Mouse (Mus musculus): ENCODE measurements around the gene Msmo1. TPM values are rescaled to one million over a fixed set of nuclear protein-coding genes. Genes with fewer than 3 reads are reported as not detected.

Msmo1 gene
- polyA plus RNA-seq, 1 experiment from 2014 or later = 246 TPM

- Histone ChIP-seq H3K27ac (ENCODE audit: low read depth, low read length) (peak overlapping the region; percentile 97), H3K4me1 (ENCODE audit: control insufficient read depth, insufficient read depth, low read length) (peaks cover 6% of the 10 kb centered on the region), H3K4me2 (peak overlapping the region; percentile 64), H3K27me3 (ENCODE audit: control insufficient read depth, insufficient read depth, low read length) (no peaks in the 10 kb centered on the region), H3K4me3 (ENCODE audit: low read depth, low read length) (peak overlapping the region; percentile 75), H3K36me3 (ENCODE audit: control insufficient read depth, insufficient read depth, low read length) (no peaks in the 10 kb centered on the region), H3K9ac (ENCODE audit: low read length) (peak overlapping the region; percentile 96), H3K9me3 (ENCODE audit: control insufficient read depth, low read length) (no peaks in the 10 kb centered on the region)
- WGBS = 7% methylated on average over 16 of the region's 16 CpGs
- DNase-seq (ENCODE audit: low spot score, missing footprints) (peak; percentile 94), ATAC-seq (ENCODE audit: low FRiP score) (no peak)
Measured at GRCm38 (mm10) chr8:64691591-64692401, 41.8 kb downstream of the Msmo1 start.

DNA sequence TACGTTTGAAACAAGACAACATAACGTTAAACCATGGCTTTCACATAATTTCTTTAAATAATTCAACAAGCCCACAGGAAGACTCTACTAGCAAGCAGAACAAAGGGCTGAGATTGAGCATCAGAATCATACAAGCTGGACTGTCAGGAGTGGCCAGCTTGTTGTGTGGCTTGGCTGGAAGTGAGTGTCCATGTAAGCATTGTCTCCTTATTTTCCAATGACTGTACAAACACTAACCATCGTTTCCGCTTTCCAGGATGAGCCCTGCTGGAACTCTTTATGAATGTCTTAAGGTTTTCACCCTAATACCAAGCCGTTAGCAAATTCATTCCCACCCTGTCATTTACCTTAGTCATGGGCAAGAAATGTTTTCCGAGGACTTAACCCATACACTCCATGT lies 42.7 kb downstream of the Msmo1 start:
- H3K4me3 ChIP-seq (ENCODE audit: low read depth, low read length) = peak overlapping the region; percentile 75; the same call in 1 of the 2 replicates
- no peaks in the 10 kb centered on the region for H3K9me3 ChIP-seq (ENCODE audit: control insufficient read depth, low read length)
- H3K27ac ChIP-seq (ENCODE audit: low read depth, low read length) = no peak overlapping the region
- ATAC-seq (ENCODE audit: low FRiP score) = no peak
- peaks cover 6% of the 10 kb centered on the region for H3K4me1 ChIP-seq (ENCODE audit: control insufficient read depth, insufficient read depth, low read length)
- 80% methylated on average over 6 of the region's 6 CpGs for WGBS
- H3K9ac ChIP-seq (ENCODE audit: low read length) = no peak overlapping the region
- no peak for DNase-seq (ENCODE audit: low spot score, missing footprints)
- H3K36me3 ChIP-seq (ENCODE audit: control insufficient read depth, insufficient read depth, low read length) = no peaks in the 10 kb centered on the region
- peak overlapping the region; percentile 64 for H3K4me2 ChIP-seq
- H3K27me3 ChIP-seq (ENCODE audit: control insufficient read depth, insufficient read depth, low read length) = no peaks in the 10 kb centered on the region

DNA sequence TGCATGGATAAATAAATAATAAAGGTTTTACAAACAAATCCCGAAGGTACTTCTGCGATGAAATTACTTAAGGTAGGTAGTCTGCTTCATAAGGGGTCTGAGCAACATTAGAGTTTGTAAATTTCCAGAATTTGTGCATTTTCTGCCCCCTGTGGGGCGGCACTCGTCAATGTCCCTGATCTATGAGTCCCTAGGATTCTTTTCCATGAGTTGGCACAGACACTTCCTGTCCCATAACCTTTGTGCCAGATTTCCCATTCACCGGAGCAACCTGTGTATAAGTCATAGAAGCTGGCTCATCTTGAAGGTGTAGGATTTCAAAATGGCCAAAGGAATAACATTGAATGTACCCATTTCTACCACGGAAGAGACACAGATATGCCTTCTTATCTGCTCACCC lies 43.3 kb downstream of the Msmo1 start:
- Histone ChIP-seq H3K9me3 (ENCODE audit: control insufficient read depth, low read length) (no peaks in the 10 kb centered on the region), H3K4me3 (ENCODE audit: low read depth, low read length) (no peak overlapping the region), H3K4me2 (peak overlapping the region; percentile 64; the same call in 1 of the 2 replicates), H3K4me1 (ENCODE audit: control insufficient read depth, insufficient read depth, low read length) (peaks cover 6% of the 10 kb centered on the region), H3K27ac (ENCODE audit: low read depth, low read length) (no peak overlapping the region), H3K27me3 (ENCODE audit: control insufficient read depth, insufficient read depth, low read length) (no peaks in the 10 kb centered on the region), H3K36me3 (ENCODE audit: control insufficient read depth, insufficient read depth, low read length) (no peaks in the 10 kb centered on the region), H3K9ac (ENCODE audit: low read length) (no peak overlapping the region)
- ATAC-seq (ENCODE audit: low FRiP score) = no peak
- WGBS = 76% methylated on average over 6 of the region's 6 CpGs
- DNase-seq (ENCODE audit: low spot score, missing footprints) = no peak

- 85% methylated on average over 4 of the region's 4 CpGs for WGBS
- no peak for DNase-seq (ENCODE audit: low spot score, missing footprints)
- no peak overlapping the region for H3K9ac ChIP-seq (ENCODE audit: low read length)
Measured at GRCm38 (mm10) chr8:64688741-64689140, 44.9 kb downstream of the Msmo1 start.

GRCm38 (mm10) chr8:64688161-64688560 lies 45.4 kb downstream of the Msmo1 start:
- H3K27ac ChIP-seq (ENCODE audit: low read depth, low read length) = no peak overlapping the region
- H3K27me3 ChIP-seq (ENCODE audit: control insufficient read depth, insufficient read depth, low read length) = no peaks in the 10 kb centered on the region
- peaks cover 4% of the 10 kb centered on the region for H3K4me1 ChIP-seq (ENCODE audit: control insufficient read depth, insufficient read depth, low read length)
- H3K4me3 ChIP-seq (ENCODE audit: low read depth, low read length) = no peak overlapping the region
- H3K36me3 ChIP-seq (ENCODE audit: control insufficient read depth, insufficient read depth, low read length) = no peaks in the 10 kb centered on the region
- H3K9ac ChIP-seq (ENCODE audit: low read length) = no peak overlapping the region
- H3K9me3 ChIP-seq (ENCODE audit: control insufficient read depth, low read length) = no peaks in the 10 kb centered on the region
- no peak for DNase-seq (ENCODE audit: low spot score, missing footprints)
- ATAC-seq (ENCODE audit: low FRiP score) = no peak
- H3K4me2 ChIP-seq = no peak overlapping the region
- WGBS = 92% methylated on average over 3 of the region's 3 CpGs

More at GRCm38 (mm10) chr8:64688741-64689140, 44.9 kb downstream of the Msmo1 start:
- Histone ChIP-seq H3K27ac (ENCODE audit: low read depth, low read length) (no peak overlapping the region), H3K4me2 (no peak overlapping the region), H3K27me3 (ENCODE audit: control insufficient read depth, insufficient read depth, low read length) (no peaks in the 10 kb centered on the region), H3K9me3 (ENCODE audit: control insufficient read depth, low read length) (no peaks in the 10 kb centered on the region), H3K4me1 (ENCODE audit: control insufficient read depth, insufficient read depth, low read length) (peaks cover 6% of the 10 kb centered on the region), H3K4me3 (ENCODE audit: low read depth, low read length) (no peak overlapping the region), H3K36me3 (ENCODE audit: control insufficient read depth, insufficient read depth, low read length) (no peaks in the 10 kb centered on the region)
- no peak for ATAC-seq (ENCODE audit: low FRiP score)

DNA sequence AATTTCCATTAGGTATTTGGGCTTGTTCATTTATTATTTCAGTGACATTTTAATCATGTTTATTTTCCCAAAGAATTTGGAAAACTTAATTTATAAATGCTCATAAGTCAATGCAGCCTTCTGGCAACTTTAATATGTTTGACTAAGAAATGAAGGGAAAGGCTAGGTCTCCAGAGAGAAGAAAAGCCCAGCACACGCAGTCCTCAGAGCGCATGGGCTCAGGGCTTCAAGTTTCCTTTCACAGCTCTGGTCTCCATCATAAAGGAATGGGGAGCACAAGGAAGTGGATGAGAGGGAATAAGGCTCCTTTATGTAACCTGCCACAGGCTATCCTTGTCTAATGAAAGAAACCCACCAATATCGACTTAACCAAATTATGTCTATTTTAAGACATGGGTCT lies 51.1 kb downstream of the Msmo1 start:
- DNase-seq (ENCODE audit: low spot score, missing footprints) (no peak), ATAC-seq (ENCODE audit: low FRiP score) (no peak)
- H3K4me3 ChIP-seq (ENCODE audit: low read depth, low read length) = no peak overlapping the region
- H3K4me1 ChIP-seq (ENCODE audit: control insufficient read depth, insufficient read depth, low read length) = no peaks in the 10 kb centered on the region
- no peaks in the 10 kb centered on the region for H3K27me3 ChIP-seq (ENCODE audit: control insufficient read depth, insufficient read depth, low read length)
- no peak overlapping the region for H3K9ac ChIP-seq (ENCODE audit: low read length)
- H3K9me3 ChIP-seq (ENCODE audit: control insufficient read depth, low read length) = no peaks in the 10 kb centered on the region
- H3K36me3 ChIP-seq (ENCODE audit: control insufficient read depth, insufficient read depth, low read length) = no peaks in the 10 kb centered on the region
- 87% methylated on average over 3 of the region's 3 CpGs for WGBS
- no peak overlapping the region for H3K4me2 ChIP-seq
- H3K27ac ChIP-seq (ENCODE audit: low read depth, low read length) = no peak overlapping the region

GRCm38 (mm10) chr8:64676381-64676780 lies 57.2 kb downstream of the Msmo1 start:
- H3K4me2 ChIP-seq = no peak overlapping the region
- ATAC-seq (ENCODE audit: low FRiP score) (no peak), DNase-seq (ENCODE audit: low spot score, missing footprints) (no peak)
- 0 out of 2 replicates have a peak, but pooled peaks cover 2% of the 10 kb centered on the region for H3K4me1 ChIP-seq (ENCODE audit: control insufficient read depth, insufficient read depth, low read length)
- 83% methylated on average over 2 of the region's 2 CpGs for WGBS
- no peaks in the 10 kb centered on the region for H3K9me3 ChIP-seq (ENCODE audit: control insufficient read depth, low read length)
- no peak overlapping the region for H3K4me3 ChIP-seq (ENCODE audit: low read depth, low read length)
- no peaks in the 10 kb centered on the region for H3K36me3 ChIP-seq (ENCODE audit: control insufficient read depth, insufficient read depth, low read length)
- no peak overlapping the region for H3K9ac ChIP-seq (ENCODE audit: low read length)
- no peaks in the 10 kb centered on the region for H3K27me3 ChIP-seq (ENCODE audit: control insufficient read depth, insufficient read depth, low read length)
- H3K27ac ChIP-seq (ENCODE audit: low read depth, low read length) = no peak overlapping the region

DNA sequence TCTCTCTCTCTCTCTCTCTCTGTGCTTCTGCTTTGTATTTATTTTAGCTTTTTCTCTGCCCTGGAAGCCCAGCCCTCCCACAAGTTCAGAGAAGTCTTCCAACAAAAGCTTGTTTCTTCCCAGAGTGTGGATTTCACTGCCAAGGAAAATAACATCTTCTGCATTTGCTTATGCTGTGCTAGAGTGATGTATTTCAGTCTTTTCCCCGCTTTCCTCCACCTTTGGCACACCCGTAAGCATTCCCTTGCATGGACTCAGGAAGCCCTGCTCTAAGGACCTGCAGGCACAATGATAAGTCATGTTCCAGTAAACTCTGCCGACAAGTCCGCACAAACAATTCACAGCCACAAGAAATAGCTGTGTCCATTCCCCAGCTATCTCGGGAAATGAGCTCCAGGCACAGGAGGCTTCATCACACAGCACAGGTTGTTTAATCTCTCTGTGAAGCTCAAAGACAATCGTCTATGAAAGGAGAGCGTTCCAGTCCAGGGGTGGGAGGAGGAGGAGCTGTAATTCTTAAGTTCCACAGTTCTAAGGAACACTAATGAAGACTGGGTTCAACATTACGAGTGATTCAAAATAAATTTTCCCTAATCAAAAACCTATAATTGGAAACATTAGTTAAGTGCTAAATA lies 58.5 kb downstream of the Msmo1 start:
- Histone ChIP-seq H3K27me3 (ENCODE audit: control insufficient read depth, insufficient read depth, low read length) (no peaks in the 10 kb centered on the region), H3K9ac (ENCODE audit: low read length) (no peak overlapping the region), H3K27ac (ENCODE audit: low read depth, low read length) (no peak overlapping the region), H3K4me1 (ENCODE audit: control insufficient read depth, insufficient read depth, low read length) (0 out of 2 replicates have a peak, but pooled peaks cover 2% of the 10 kb centered on the region), H3K9me3 (ENCODE audit: control insufficient read depth, low read length) (no peaks in the 10 kb centered on the region), H3K4me3 (ENCODE audit: low read depth, low read length) (no peak overlapping the region), H3K36me3 (ENCODE audit: control insufficient read depth, insufficient read depth, low read length) (no peaks in the 10 kb centered on the region), H3K4me2 (no peak overlapping the region)
- DNase-seq (ENCODE audit: low spot score, missing footprints) (no peak), ATAC-seq (ENCODE audit: low FRiP score) (no peak)
- WGBS = 89% methylated on average over 8 of the region's 8 CpGs

DNA sequence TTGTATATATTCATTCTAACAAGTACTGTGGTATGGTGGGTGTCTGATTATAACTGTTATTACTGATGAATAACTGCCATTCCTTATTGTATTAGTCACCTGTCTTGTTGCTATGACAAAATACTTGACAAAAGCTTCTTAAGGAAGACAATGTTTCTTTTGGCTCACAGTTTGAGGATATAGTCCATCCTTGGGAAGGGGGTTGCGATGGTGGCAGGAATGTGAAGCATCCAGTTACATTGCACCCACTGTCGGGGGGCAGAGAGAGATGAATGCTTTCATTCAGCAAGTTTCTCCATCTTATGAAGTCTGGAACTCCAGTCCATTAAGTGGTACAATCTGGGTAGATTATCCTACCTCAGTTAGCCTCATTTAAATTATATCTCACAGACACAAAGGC lies 60.7 kb downstream of the Msmo1 start:
- Histone ChIP-seq H3K4me2 (no peak overlapping the region), H3K4me3 (ENCODE audit: low read depth, low read length) (no peak overlapping the region), H3K27me3 (ENCODE audit: control insufficient read depth, insufficient read depth, low read length) (no peaks in the 10 kb centered on the region), H3K4me1 (ENCODE audit: control insufficient read depth, insufficient read depth, low read length) (0 out of 2 replicates have a peak, but pooled peaks cover 2% of the 10 kb centered on the region), H3K9me3 (ENCODE audit: control insufficient read depth, low read length) (no peaks in the 10 kb centered on the region), H3K36me3 (ENCODE audit: control insufficient read depth, insufficient read depth, low read length) (no peaks in the 10 kb centered on the region), H3K27ac (ENCODE audit: low read depth, low read length) (no peak overlapping the region), H3K9ac (ENCODE audit: low read length) (no peak overlapping the region)
- DNase-seq (ENCODE audit: low spot score, missing footprints) (peak; percentile 74), ATAC-seq (ENCODE audit: low FRiP score) (no peak)
- WGBS = 68% methylated on average over 2 of the region's 2 CpGs

Measured in midbrain, embryonic 11.5 days (tissue).